Mouse (Mus musculus): Measurements from ENCODE around the gene Olfr152.

Olfr152 gene

DNA sequence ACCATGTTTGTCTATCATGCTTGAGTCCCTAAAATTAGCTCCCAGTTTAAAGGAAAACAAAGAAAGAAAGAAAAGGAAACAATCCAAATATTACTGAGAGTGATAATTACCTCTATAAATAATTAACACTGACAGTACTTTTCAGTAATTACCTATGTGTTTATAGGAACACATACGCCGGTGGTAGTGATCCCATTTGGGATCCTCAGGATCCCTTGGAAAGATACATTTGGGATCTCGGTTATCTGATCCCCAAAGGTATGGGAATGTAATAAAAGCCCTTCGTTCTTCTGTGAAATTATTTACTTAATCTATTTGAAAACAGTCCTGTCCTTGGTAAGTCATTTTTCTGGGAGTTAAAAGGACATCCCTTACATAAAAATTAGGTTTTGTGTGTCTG lies at the start of gene Olfr152:
Gene Olfr152 (plus strand): TSS at position 301 of the 400 bp plus-strand sequence.
- DNase-seq, result no peak

DNA sequence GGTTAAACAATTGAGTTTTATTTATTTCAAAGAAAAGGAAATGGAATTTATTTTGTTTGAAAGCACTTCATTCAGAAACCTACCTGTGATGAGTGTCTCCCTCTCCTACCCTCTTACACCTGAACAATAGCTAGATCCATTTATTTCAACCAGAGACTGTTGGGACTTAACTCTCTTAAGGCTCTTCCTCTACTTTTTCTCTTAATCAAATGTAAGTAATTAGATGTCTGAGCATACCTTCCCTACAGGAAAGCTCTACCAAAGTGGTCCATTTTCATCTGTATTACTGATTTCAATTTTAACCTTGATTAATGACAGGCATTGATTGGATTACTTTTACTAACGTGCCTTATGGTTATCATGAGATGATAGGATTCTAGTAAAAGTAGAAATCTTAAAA lies 39.4 kb upstream of the Olfr152 start, which contains the start of gene Olfr1138:
Gene Olfr1138 (minus strand): TSS at position 101 of the 400 bp plus-strand sequence.
- no peak for DNase-seq

DNA sequence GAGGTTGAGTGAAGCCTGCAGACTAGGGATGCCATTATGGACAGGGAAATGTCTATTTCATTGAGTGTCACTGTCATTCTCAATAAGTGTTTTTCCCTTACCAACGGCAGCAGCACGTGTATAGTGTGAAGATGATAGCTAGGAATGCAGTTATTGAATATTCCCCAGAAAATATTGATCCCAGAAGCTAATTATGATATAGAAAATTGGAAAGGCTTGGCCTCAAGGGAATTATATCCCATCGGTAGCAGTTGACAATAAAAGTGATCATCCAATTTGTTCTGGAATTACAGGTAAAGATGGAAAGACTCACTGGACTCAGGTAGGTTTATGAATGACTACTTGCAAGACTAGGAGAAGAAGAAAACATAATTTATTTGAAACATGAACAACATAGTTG lies 35.8 kb upstream of the Olfr152 start, which contains the start of gene Olfr1140:
Gene Olfr1140 (plus strand): TSS at position 301 of the 400 bp plus-strand sequence.
- no peak for DNase-seq

DNA sequence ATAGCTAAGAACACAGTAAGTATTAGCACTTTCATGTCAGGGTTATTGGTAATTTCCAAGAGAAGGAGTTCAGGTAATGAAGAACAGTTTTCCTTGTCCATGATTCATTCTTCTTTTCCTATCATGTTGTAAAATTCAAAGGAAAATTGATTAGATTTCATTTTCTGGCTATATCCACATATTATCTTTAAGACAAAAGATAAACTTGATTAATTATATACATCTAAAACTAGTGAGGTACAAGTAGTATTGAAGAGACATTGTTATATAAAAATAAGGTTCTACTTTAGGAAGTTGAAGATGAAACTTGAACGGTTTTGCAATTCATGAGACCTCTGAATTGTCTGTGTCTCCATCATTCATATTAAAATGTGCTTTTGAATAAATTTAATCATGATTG lies 25.4 kb upstream of the Olfr152 start, which contains the start of gene Olfr1141:
Gene Olfr1141 (minus strand): TSS at position 101 of the 400 bp plus-strand sequence.
- DNase-seq, result no peak

DNA sequence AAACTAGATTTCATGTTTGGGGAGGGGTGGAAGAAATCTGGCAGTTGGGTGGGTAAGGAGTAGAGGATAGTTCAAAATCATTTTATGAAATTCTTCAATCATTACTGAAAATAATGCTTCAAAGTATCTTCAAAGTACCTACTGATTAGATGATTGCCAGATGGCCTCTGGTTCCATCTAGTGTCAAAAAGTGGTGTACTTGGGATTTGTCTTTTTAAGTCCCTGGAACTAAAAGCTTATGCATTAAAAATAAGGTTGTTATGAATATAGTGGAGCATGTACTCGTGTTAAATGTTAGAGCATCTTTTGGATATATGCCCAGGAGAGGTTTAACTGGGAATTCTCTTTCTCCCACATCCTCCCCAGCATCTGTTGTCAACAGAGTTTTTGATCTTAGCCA lies 3.1 kb upstream of the Olfr152 start:
- DNase-seq, result no peak

DNA sequence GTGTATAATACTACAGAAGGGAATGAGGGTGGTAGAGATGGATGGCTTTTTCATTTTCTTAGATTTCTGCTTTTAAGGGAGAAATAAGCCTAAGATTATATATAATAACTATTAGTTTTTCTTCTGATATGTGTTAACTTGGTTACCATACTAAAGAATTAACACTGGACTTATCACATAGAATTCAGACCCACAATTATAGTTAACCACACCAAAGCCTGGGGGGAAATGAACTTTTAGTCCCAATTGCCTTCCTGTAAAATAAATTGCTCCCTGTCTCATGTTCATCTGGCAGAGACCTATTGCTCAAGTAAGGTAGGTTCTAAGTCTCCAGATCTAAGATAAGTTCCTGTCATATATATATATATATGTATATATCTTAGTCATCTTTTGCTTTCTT lies 21.0 kb downstream of the Olfr152 start, which contains the start of gene Olfr1143:
Gene Olfr1143 (plus strand): TSS at position 301 of the 400 bp plus-strand sequence.
- no peak for DNase-seq

DNA sequence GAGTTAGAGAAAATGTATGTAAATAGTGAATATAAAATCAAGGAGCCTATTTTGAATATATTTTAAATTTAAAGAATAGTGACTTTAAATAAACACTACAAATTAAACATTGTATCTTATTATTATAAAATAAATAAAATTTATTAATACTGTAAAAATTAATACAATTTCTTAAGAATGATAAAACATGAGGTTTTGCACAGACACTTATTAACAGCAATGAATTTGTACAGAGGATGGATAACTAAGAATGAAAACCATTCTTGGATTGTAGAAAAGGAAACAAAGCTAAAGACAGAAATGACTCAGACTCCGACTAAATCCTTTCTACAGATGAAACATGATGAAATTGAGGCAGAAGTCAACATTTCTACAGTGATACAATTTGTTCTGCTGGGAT lies 30.2 kb downstream of the Olfr152 start, which contains the start of gene Olfr1145:
Gene Olfr1145 (plus strand): TSS at position 301 of the 400 bp plus-strand sequence.
- DNase-seq, result no peak

DNA sequence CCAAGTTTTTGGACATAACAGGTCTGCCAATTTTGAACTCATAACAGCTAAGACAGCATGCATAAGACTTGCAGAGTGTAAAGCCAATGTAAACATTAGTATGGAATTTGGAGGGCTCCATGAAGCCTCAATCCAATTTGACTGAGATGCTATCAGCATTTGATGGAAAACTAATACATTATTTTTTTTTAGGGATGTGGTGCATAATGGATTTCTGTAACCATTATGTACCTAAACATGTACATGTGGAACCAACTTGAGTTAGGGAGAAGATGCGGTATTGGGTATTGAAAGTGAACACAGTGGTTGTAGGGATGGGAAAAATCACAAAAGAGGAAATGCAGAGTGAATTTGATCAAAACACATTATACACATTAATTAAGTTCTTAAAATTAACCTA lies 51.0 kb downstream of the Olfr152 start, which contains the start of gene Olfr1148:
Gene Olfr1148 (plus strand): TSS at position 301 of the 400 bp plus-strand sequence.
- no peak for DNase-seq

Measured in heart, adult 11 months (tissue).